ENCODE assay signal across 1 mouse cellular context in the genomic region with DNA sequence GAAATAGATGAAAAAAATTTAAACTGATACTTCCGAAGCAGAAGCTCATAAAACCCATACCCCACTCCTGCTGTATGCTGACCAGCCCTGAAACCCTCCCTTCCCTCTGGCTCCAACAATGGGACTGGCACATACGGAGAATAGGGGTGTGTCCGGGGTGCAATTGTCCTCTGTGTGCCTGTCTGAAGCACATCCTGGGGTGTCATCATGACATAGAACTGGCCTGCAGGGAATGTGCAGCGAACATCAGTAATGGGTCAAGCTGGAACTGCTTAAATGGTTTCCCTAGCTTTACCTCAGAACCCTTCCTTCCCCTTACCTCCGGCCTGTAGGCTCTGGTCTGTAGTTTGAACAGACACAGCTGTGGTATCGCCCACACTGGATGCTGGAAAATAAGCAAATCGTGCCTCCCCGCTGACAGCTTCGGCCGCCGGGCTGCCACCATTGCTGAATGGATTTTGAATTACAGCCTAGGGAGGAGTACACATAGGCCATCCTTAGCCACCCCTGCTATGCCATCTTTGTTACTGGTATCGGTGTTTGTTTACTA.
TF ChIP-seq lines count a peak whose summit lies in the region.

No protein-coding gene starts in this region.

TF ChIP-seq in ES-E14, 5 proteins besides CTCF, POLR2A, EP300 and RAD21:
- TF ChIP-seq CHD2 (IDR thresholded peaks at IDR 0.05; ENCODE audit: low read depth, low read length) (no peak), MAFK (IDR thresholded peaks at IDR 0.05; ENCODE audit: insufficient read depth, low read depth, low read length) (no peak), ZNF384 (IDR thresholded peaks at IDR 0.05; ENCODE audit: low read depth, low read length) (no peak), HCFC1 (IDR thresholded peaks at IDR 0.05; ENCODE audit: borderline replicate concordance, insufficient read depth, low read length) (no peak)
TF ChIP-seq in ES-E14: peak in this region for 0.
